Mouse (Mus musculus) myocyte (in vitro differentiated cells): ENCODE results near the gene Nav3.

Experiments
- CEBPB ChIP-seq: IDR thresholded peaks from 2 replicates; pipeline ENCODE4 v1.6.1; 2011; ENCODE audit warnings: mild to moderate bottlenecking, moderate library complexity; ENCODE audit not compliant: poor library complexity, insufficient read depth, severe bottlenecking
- E2F4 ChIP-seq: IDR thresholded peaks from one replicate; pipeline ENCODE4 v1.6.1; 2011; ENCODE audit warnings: mild to moderate bottlenecking, control low read depth, moderate library complexity; ENCODE audit not compliant: insufficient read depth
- MAX ChIP-seq: IDR thresholded peaks from one replicate; pipeline ENCODE4 v1.6.1; 2011; ENCODE audit warnings: low read depth, mild to moderate bottlenecking, control low read depth
- POLR2A ChIP-seq: IDR thresholded peaks from one replicate; pipeline ENCODE4 v1.6.1; 2011; ENCODE audit warnings: low read depth, mild to moderate bottlenecking, control low read depth, moderate library complexity; ENCODE audit not compliant: insufficient read length
- POLR2AphosphoS2 ChIP-seq: IDR thresholded peaks from one replicate; pipeline ENCODE4 v1.6.1; 2011; ENCODE audit warnings: low read depth, control low read depth; ENCODE audit not compliant: insufficient read length
- USF1 ChIP-seq: IDR thresholded peaks from one replicate; pipeline ENCODE4 v1.6.1; 2011; ENCODE audit warnings: low read depth, mild to moderate bottlenecking, control low read depth, moderate library complexity

DNA sequence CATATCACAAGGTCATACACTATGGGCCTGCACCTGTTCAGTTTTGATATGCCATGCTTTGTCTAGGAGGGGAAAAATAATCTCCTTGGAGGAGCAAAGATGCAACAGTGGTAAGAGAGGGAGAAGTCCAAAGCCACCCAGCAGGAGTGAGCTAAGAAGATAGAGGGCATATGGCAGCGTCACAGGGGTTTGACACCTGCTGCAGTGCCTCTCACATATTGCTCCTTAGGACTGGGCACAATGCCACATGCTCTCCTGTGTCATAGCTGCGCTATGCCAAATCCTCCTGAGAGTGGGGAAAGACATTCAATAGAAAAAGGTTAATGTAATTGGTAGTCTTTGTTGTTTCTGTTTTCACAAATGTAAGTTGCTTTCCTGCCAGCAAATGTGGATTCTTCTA lies 714.3 kb downstream of the Nav3 start:
- TF ChIP-seq POLR2AphosphoS2, result no peak
- TF ChIP-seq USF1, result no peak
- no peak for TF ChIP-seq POLR2A
- no peak for TF ChIP-seq CEBPB
- TF ChIP-seq MAX, result no peak
- no peak for TF ChIP-seq E2F4
